Mouse (Mus musculus) heart, postnatal 36 days (tissue): ENCODE data around the gene Vps36. TPM values are rescaled to one million over a fixed set of nuclear protein-coding genes. Genes with fewer than 3 reads are reported as not detected.

Source experiments
- total RNA-seq, 2 experiments: library from RNA; stranded (reverse); gene quantifications; 2 replicates each; pipeline ENCODE4 v1.2.3; 2021

Vps36 gene
- total RNA-seq, 2 experiments from 2014 or later: 23.7 to 31.2 TPM

Other genes with a start within 250 kb of the Vps36 start
- not detected for gene Defb13, start 246.0 kb upstream of the Vps36 start, total RNA-seq
- gene Fam90a1a, start 234.1 kb upstream of the Vps36 start, total RNA-seq: not detected
- gene Ccdc70, start 223.0 kb upstream of the Vps36 start, total RNA-seq: not detected
- gene Atp7b, start 132.5 kb upstream of the Vps36 start, total RNA-seq: under 1 TPM; 0.08 TPM
- 1 to 10 TPM; 6.9 to 8.8 TPM for gene Alg11, start 132.1 kb upstream of the Vps36 start, total RNA-seq
- not detected for gene Nek5, start 67.8 kb upstream of the Vps36 start, total RNA-seq
- 1 to 10 TPM; 1.6 to 2.1 TPM for gene Nek3, start 26.4 kb upstream of the Vps36 start, total RNA-seq
- gene Ckap2, start 7.0 kb upstream of the Vps36 start, total RNA-seq: 1 to 10 TPM in 1 of 2 experiments, under 1 TPM in 1; 0.76 to 1.1 TPM
- 1 to 10 TPM; 5.9 to 6.9 TPM for gene Thsd1, start 34.5 kb downstream of the Vps36 start, total RNA-seq
- gene Tpte, start 90.6 kb downstream of the Vps36 start, total RNA-seq: not detected
- gene Slc25a15, start 205.8 kb downstream of the Vps36 start, total RNA-seq: 10 to 100 TPM; 13.0 to 13.8 TPM
- 10 to 100 TPM; 55.7 to 57.1 TPM for gene Mrps31, start 218.6 kb downstream of the Vps36 start, total RNA-seq